Mouse (Mus musculus): ENCODE results near the gene Heg1. TPM values are rescaled to one million over a fixed set of nuclear protein-coding genes. Genes with fewer than 3 reads are reported as not detected.

Gene Heg1
- polyA plus RNA-seq, 1 experiment from 2014 or later: 19.9 TPM

DNA sequence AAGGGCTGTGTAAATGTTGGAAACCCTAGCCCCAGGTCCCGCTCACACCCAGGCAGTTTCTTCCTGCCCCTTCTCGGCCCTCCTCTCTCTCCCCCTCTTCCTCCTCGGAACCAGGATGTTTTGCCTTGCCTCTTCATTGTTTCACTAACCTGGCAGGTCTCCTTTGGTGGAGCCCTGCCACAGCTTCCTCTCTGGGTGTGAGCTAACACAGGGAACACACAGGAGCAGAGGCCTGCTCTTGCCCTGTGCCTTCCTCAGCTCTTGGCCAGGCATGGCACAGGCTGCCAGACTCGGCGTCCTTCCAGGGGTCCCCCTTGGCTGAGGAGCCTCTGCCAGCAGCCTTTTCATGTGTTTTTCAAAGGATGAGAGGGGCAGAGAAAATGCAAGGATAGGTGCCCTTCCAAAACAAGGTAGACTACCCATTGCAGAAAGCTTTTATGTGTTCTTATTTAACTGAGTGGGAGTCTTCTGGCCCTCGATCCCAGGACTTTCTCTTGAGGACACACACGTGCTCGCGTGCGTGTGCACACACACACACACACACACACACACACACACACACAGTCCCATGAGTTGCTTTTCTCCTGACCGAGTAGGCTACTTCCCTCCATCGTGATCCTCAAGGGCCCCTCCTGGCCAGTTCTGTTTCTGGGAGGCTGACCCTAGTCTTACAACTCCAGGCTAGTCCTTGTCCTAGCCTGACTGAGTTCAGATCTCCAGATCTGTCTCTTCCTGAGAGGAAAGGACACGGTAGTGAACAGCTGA lies 12.8 kb downstream of the Heg1 start:
- Histone ChIP-seq H3K4me3 (replicated peaks) (no peak overlapping the region), H3K27ac (peak overlapping the region; percentile 61), H3K36me3 (no peaks in the 10 kb centered on the region), H3K27me3 (no peaks in the 10 kb centered on the region), H3K4me1 (peaks cover 30% of the 10 kb centered on the region), H3K9ac (no peak overlapping the region), H3K9me3 (replicated peaks) (no peaks in the 10 kb centered on the region), H3K4me2 (no peak overlapping the region)
- no peak for ATAC-seq (replicated peaks; ENCODE audit: low FRiP score)
- WGBS: 60% methylated on average over 13 of the region's 13 CpGs

DNA sequence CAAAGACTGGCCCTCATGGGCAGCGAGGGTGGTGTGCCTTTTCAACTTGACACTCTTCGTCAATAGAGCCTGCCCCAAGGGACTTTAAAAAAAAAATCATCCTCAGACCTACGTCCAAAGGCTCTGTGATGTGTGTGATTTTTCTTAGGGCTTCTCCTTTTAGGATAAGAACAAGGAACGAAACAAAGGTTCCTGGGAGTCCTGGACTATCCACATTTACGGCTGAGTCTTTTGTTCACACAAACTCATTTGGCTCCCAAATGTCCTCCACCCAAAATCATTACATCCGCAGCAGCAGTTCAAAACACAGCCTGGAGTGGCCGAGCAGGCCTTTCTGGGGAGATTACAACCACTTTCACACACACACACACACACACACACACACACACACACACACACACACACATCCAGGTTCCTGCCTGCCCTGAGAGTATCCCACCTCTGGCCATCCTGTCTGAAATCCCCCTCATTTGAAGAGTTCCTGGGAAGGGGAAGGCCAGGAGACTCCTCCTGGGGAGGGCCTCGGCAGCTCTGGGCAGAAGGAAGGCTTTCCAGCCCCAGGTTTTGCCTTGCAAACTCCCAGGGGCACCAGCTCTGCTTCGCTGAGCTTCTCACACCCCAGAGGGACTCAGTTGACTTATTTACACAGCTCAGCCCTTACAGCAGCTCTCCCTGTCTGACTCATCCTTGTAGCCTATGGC lies 13.6 kb downstream of the Heg1 start:
- Histone ChIP-seq H3K4me2 (no peak overlapping the region), H3K9ac (no peak overlapping the region), H3K36me3 (no peaks in the 10 kb centered on the region), H3K4me1 (peaks cover 27% of the 10 kb centered on the region), H3K27ac (peak overlapping the region; percentile 61), H3K9me3 (replicated peaks) (no peaks in the 10 kb centered on the region), H3K27me3 (no peaks in the 10 kb centered on the region), H3K4me3 (replicated peaks) (no peak overlapping the region)
- 37% methylated on average over 9 of the region's 9 CpGs for WGBS
- ATAC-seq (replicated peaks; ENCODE audit: low FRiP score): 0 out of 2 replicates have a peak, but pooled peaks have one; percentile 60

DNA sequence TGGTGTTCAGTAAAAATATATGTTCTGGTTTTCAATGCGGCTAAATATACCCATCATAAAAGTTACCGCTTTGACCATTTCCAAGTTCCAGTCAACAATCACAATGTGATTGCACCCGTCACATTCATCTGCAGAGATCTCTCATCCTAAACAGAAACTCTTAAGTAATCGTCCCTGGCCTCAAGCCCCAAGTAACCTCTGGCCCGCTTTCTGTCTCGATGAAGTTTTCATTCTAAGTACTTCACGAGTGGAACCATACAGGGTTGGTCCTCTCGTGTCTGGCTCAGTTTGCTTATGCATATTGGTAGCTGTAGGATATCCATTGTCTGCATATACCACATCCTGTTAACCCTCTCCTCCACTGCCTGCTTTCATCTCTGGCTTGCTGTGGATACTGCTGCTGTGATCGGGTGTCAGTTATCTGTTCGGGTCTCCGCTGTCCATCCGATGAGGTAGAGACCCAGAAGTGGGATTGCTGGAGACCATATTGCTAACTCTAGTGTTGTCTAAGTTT lies 14.2 kb downstream of the Heg1 start:
- Histone ChIP-seq H3K4me3 (replicated peaks) (no peak overlapping the region), H3K9ac (no peak overlapping the region), H3K4me1 (peaks cover 27% of the 10 kb centered on the region), H3K27me3 (no peaks in the 10 kb centered on the region), H3K36me3 (no peaks in the 10 kb centered on the region), H3K27ac (peak overlapping the region; percentile 61), H3K4me2 (no peak overlapping the region), H3K9me3 (replicated peaks) (no peaks in the 10 kb centered on the region)
- ATAC-seq (replicated peaks; ENCODE audit: low FRiP score): no peak
- 59% methylated on average over 12 of the region's 12 CpGs for WGBS

DNA sequence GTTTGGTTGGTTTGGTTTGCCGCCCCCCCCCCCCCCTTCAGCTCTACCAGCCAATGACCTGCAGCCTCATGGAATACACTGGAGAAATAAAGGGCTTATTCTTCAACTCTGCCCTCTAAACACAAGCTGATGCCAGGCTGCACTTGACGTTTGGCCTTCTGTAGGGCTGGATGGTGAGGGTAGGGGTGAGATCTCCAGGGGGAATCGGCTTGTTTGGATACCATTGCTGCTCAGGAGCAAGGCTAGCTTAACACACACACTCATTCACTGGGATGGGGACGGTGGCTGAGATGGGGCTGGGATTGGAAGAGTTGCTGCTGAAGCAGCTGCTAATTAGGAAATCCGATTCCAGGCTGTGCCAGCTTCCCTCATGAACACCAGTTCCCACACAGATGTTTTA lies 16.4 kb downstream of the Heg1 start:
- Histone ChIP-seq H3K4me2 (no peak overlapping the region), H3K4me3 (replicated peaks) (no peak overlapping the region), H3K9ac (no peak overlapping the region), H3K4me1 (peaks cover 44% of the 10 kb centered on the region), H3K27ac (no peak overlapping the region), H3K36me3 (no peaks in the 10 kb centered on the region), H3K9me3 (replicated peaks) (no peaks in the 10 kb centered on the region), H3K27me3 (no peaks in the 10 kb centered on the region)
- ATAC-seq (replicated peaks; ENCODE audit: low FRiP score): no peak
- WGBS: 62% methylated on average over 5 of the region's 5 CpGs

DNA sequence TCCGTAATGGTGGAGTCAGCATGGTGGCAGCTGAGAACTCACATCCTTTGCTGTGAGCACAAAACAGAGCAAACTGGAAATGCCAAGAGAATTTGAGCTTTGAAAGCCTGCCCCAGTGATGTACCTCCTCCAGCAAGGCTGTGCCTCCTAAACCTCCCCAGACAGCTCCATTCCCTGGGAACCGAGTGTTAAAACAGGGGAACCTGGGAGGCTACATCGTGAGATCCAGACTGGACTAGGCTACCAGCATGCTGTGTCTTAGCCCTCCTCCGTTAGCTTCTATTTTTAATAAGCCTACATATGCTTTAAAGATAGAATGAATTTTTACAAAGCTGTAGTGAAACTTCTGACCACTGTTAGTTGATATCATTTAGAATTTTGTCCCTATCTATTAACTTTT lies 17.7 kb downstream of the Heg1 start:
- Histone ChIP-seq H3K36me3 (no peaks in the 10 kb centered on the region), H3K4me2 (no peak overlapping the region), H3K4me3 (replicated peaks) (no peak overlapping the region), H3K27ac (no peak overlapping the region), H3K27me3 (no peaks in the 10 kb centered on the region), H3K9ac (no peak overlapping the region), H3K9me3 (replicated peaks) (no peaks in the 10 kb centered on the region), H3K4me1 (peaks cover 36% of the 10 kb centered on the region)
- WGBS: 86% methylated on average over 4 of the region's 4 CpGs
- no peak for ATAC-seq (replicated peaks; ENCODE audit: low FRiP score)

DNA sequence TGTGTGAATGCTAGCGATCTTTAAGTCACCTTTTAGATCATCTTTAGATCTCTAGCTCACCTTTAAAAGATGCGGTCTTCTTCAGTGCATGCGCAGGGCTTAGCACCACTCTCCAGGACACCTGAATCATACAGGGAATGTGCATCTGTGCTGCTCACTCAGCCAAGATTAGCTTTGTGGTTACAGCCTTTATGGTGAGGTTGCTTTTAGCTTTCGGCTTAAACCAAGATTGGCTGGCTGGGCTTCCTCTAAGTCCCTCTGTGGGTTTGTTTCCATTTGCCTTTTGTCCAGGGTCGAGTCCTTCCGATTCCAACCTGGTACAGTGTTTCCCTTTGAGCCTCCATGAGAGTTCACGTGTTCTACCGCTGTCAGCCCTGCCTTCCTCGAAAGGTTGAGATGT lies 20.1 kb downstream of the Heg1 start:
- ATAC-seq (replicated peaks; ENCODE audit: low FRiP score): no peak
- Histone ChIP-seq H3K4me3 (replicated peaks) (no peak overlapping the region), H3K9me3 (replicated peaks) (no peaks in the 10 kb centered on the region), H3K36me3 (no peaks in the 10 kb centered on the region), H3K4me1 (peaks cover 18% of the 10 kb centered on the region), H3K9ac (no peak overlapping the region), H3K27me3 (no peaks in the 10 kb centered on the region), H3K4me2 (no peak overlapping the region), H3K27ac (0 out of 2 replicates have a peak overlapping the region, but pooled peaks have one; percentile 45)
- 77% methylated on average over 9 of the region's 9 CpGs for WGBS

DNA sequence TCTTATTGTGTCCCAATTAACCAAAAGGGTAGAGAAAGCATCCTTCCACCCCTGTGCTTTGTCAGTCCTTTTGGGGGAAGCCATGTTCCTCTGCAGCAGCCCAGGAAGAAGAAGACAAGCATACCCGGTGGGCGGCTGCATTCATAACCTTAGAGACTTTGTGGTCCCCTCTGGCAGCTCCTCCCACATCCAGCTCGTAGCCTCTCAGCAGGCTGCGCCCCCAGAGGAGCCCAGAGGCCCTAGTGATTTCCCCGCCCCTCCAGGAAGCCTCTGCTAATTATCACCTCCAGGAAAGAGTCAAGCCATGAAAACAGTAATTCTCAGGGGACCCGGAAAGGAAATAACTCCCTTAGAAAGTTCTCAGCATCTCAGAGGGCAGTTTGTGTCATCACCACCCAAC lies 21.1 kb downstream of the Heg1 start:
- Histone ChIP-seq H3K27ac (0 out of 2 replicates have a peak overlapping the region, but pooled peaks have one; percentile 45), H3K4me3 (replicated peaks) (no peak overlapping the region), H3K27me3 (no peaks in the 10 kb centered on the region), H3K36me3 (no peaks in the 10 kb centered on the region), H3K4me2 (peak overlapping the region; percentile 29), H3K9me3 (replicated peaks) (no peaks in the 10 kb centered on the region), H3K4me1 (peaks cover 18% of the 10 kb centered on the region), H3K9ac (no peak overlapping the region)
- 0 out of 2 replicates have a peak, but pooled peaks have one; percentile 40 for ATAC-seq (replicated peaks; ENCODE audit: low FRiP score)
- WGBS: 8% methylated on average over 6 of the region's 6 CpGs

DNA sequence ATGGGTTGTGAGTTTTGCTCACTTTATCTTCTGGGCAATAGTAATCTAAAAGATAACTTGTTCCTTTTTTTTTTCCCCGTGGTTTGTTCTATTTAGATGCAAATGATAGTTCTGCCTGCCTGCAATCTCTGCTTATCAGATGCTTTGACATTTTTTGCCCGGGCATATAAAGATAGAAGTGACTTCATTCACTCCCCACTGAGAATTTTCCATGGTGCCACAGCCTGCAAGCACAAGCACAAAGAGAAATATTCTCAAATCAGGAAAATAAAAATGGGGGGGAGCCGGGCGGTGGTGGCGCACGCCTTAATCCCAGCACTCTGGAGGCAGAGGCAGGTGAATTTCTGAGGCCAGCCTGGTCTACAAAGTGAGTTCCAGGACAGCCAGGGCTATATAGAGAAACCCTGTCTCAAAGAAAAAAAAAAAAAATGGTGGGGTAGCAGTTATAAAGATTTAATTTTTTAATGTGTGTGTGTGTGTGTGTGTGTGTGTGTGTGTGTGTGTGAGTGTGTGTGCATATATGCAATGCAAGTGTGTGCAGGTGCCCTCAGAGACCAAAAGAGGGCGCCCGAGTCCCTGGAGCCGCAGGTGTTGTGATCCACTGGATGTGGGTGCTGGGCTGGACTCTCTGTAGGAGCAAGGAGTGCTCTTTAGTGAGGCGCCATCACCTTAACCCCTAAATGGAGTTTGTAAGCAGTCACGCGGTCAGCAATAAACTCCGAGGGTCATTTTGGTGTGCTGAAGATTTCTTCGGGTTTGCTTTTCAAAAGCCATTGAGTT lies 22.1 kb downstream of the Heg1 start:
- 93% methylated on average over 14 of the region's 14 CpGs for WGBS

DNA sequence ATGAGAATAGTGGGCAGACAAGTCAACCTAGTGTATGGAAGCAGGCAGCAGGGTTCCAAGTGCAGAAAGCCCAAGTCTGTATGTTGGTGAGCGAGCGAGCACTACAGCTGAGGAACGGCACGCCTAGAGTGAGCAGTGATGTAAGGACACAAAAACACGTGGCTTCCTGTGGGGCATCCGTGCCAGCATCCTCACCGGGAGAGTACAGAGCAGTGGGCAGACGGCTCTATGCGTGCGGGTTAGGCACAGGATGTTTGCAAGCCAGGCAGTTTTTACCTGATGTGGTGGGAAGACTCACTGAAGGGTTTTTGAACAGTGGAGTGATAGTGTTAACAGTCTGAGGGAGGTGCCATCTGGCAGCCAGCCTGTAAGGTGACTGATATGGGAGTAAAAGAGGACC lies 23.9 kb downstream of the Heg1 start:
- Histone ChIP-seq H3K4me2 (no peak overlapping the region), H3K4me1 (peaks cover 29% of the 10 kb centered on the region), H3K4me3 (replicated peaks) (no peak overlapping the region), H3K27ac (no peak overlapping the region), H3K36me3 (peaks cover 18% of the 10 kb centered on the region), H3K9ac (no peak overlapping the region), H3K27me3 (no peaks in the 10 kb centered on the region), H3K9me3 (replicated peaks) (no peaks in the 10 kb centered on the region)
- no peak for ATAC-seq (replicated peaks; ENCODE audit: low FRiP score)
- 94% methylated on average over 10 of the region's 10 CpGs for WGBS

More for the DNA sequence above, 22.1 kb downstream of the Heg1 start:
- Histone ChIP-seq H3K27me3 (no peaks in the 10 kb centered on the region), H3K36me3 (peaks cover 9% of the 10 kb centered on the region; the same call in 1 of the 2 replicates), H3K27ac (no peak overlapping the region), H3K9ac (no peak overlapping the region), H3K9me3 (replicated peaks) (no peaks in the 10 kb centered on the region), H3K4me2 (no peak overlapping the region), H3K4me3 (replicated peaks) (no peak overlapping the region), H3K4me1 (peaks cover 24% of the 10 kb centered on the region)
- no peak for ATAC-seq (replicated peaks; ENCODE audit: low FRiP score)

DNA sequence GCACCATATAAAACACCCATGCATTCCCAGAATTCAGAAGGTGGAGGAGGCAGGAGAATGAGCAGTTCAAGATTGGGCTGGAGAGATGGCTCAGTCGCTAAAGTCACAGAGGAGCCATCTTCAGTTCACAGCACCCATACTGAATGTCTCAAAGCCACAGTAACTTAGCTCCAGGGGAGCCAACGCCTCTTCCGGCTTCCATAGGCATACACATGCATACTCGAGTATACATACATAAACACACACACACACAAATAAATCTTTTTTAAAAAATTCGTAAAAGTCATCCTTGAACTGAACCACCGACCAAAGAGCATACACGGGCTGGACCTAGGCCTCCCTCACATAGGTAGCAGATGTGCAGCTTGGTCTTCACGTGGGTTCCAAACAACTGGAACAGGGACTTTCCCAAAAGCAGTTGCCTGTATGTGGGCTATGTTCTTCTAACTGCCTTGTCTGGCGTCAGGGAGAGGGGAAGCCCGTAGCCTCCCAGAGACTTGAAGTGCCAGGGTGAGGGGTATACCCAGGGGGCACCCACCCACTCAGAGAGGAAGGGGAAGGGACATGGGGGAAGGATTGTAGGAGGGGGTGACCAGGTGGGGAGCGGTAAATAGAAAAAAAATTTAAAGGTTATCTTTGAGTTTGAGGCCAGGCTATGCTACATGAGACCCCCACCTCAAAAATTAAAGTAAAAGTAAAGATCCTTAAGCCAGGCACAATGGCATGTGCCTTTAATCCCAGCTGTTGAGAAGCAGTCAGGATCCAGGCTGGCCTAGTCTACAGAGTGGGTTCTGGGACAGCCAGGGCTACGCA lies 24.6 kb downstream of the Heg1 start:
- Histone ChIP-seq H3K9me3 (replicated peaks) (no peaks in the 10 kb centered on the region), H3K4me1 (peaks cover 29% of the 10 kb centered on the region), H3K9ac (no peak overlapping the region), H3K4me3 (replicated peaks) (no peak overlapping the region), H3K36me3 (peaks cover 18% of the 10 kb centered on the region), H3K4me2 (no peak overlapping the region), H3K27ac (no peak overlapping the region), H3K27me3 (no peaks in the 10 kb centered on the region)
- ATAC-seq (replicated peaks; ENCODE audit: low FRiP score): no peak
- WGBS: 92% methylated on average over 12 of the region's 12 CpGs

DNA sequence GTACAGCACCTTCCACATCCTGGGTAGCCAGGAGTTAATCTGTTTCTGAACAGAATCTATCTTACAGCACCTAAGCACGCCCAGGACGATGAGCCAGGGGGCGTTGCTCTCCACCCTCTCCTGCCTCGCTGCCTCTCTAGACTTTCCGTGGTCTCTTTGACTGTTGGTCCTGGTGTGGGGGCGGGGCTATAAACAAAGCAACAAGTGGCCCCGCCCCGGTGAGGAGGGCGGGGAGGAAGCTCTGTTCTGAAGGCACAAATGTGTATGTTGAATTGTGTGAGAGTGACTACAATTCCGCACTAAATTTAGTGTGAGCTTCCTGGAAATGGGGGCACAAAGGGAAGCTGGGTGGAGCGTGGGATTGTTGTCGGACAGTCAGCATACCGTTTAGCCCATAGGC lies 30.1 kb downstream of the Heg1 start:
- ATAC-seq (replicated peaks; ENCODE audit: low FRiP score): peak; percentile 80
- H3K27ac ChIP-seq: peak overlapping the region; percentile 45; the same call in 1 of the 2 replicates
- peaks cover 20% of the 10 kb centered on the region for H3K4me1 ChIP-seq
- no peak overlapping the region for H3K9ac ChIP-seq
- no peaks in the 10 kb centered on the region for H3K9me3 ChIP-seq (replicated peaks)
- peaks cover 20% of the 10 kb centered on the region for H3K36me3 ChIP-seq
- H3K4me3 ChIP-seq (replicated peaks): peak overlapping the region; percentile 30
- 9% methylated on average over 13 of the region's 13 CpGs for WGBS
- H3K4me2 ChIP-seq: peak overlapping the region; percentile 50
- no peaks in the 10 kb centered on the region for H3K27me3 ChIP-seq

All from kidney, embryonic 15.5 days (tissue).